Mouse (Mus musculus) ES-E14 (cell line): ENCODE data around the gene Cep63. TPM values are rescaled to one million over a fixed set of nuclear protein-coding genes. Genes with fewer than 3 reads are reported as not detected.

Experiments
- DNase-seq: peaks from one replicate; pipeline ENCODE4 v3.0.0-alpha.2; 2013; ENCODE audit warnings: low read depth, low spot score
- H3K27ac ChIP-seq: 2 replicates; pipeline ENCODE4 v1.5.1; 2012; ENCODE audit warnings: low read depth, mild to moderate bottlenecking, low read length, moderate library complexity, mixed read lengths; ENCODE audit not compliant: poor library complexity, insufficient read depth, severe bottlenecking
- H3K36me3 ChIP-seq: 2 replicates; pipeline ENCODE4 v1.6.1; 2012; ENCODE audit warnings: mild to moderate bottlenecking, low read length, moderate library complexity, mixed read lengths; ENCODE audit not compliant: control insufficient read depth, poor library complexity, insufficient read depth, severe bottlenecking
- H3K4me1 ChIP-seq, 2 experiments: fragments of 150-350 bp in 1 of 2; sonication (generic) in 1 of 2; 2 replicates each; pipeline ENCODE4 v1.6.1; 2012; ENCODE audit warnings: low read length in 2 of 2, mild to moderate bottlenecking in 1 of 2, mixed read lengths in 1 of 2; ENCODE audit not compliant: control insufficient read depth in 2 of 2, insufficient read depth in 2 of 2, poor library complexity in 1 of 2
- H3K4me3 ChIP-seq, 2 experiments: fragments of 150-350 bp in 1 of 2; sonication (generic) in 1 of 2; 2 replicates each; pipeline ENCODE4 v1.5.1; 2012; ENCODE audit warnings: low read length in 2 of 2, low read depth in 1 of 2, mild to moderate bottlenecking in 1 of 2, mixed read lengths in 1 of 2; ENCODE audit not compliant: insufficient read depth in 1 of 2, poor library complexity in 1 of 2, severe bottlenecking in 1 of 2
- H3K9ac ChIP-seq: 2 replicates; pipeline ENCODE4 v1.6.1; 2012; ENCODE audit warnings: low read depth, mild to moderate bottlenecking, low read length, mixed read lengths; ENCODE audit not compliant: poor library complexity, insufficient read depth, severe bottlenecking
- H3K9me3 ChIP-seq: fragments of 150-350 bp; sonication (generic); 2 replicates; pipeline ENCODE4 v1.6.1; 2012; ENCODE audit warnings: low read depth, mild to moderate bottlenecking, low read length; ENCODE audit not compliant: control insufficient read depth, insufficient read depth
- CHD2 ChIP-seq: IDR thresholded peaks from 2 replicates; pipeline ENCODE4 v1.6.1; 2014; ENCODE audit warnings: mild to moderate bottlenecking, low read depth, low read length, inconsistent platforms
- HCFC1 ChIP-seq: IDR thresholded peaks from 2 replicates; pipeline ENCODE4 v1.6.1; 2012; ENCODE audit warnings: low read length, inconsistent platforms, borderline replicate concordance; ENCODE audit not compliant: insufficient read depth
- MAFK ChIP-seq: IDR thresholded peaks from 2 replicates; pipeline ENCODE4 v1.6.1; 2014; ENCODE audit warnings: mild to moderate bottlenecking, low read depth, low read length, inconsistent platforms; ENCODE audit not compliant: insufficient read depth
- ZC3H11A ChIP-seq: IDR thresholded peaks from 2 replicates; pipeline ENCODE4 v1.6.1; 2012; ENCODE audit warnings: low read depth, mild to moderate bottlenecking, inconsistent platforms, low read length, borderline replicate concordance
- ZNF384 ChIP-seq: IDR thresholded peaks from 2 replicates; pipeline ENCODE4 v1.6.1; 2012; ENCODE audit warnings: low read depth, low read length, inconsistent platforms
- in situ Hi-C, 2 experiments: fragments of 600-800 bp; cut with MboI; formaldehyde crosslinking; loops; one replicate each; pipeline ENCODE4 v1.15.1; 2025; ENCODE audit warnings: low sequenced_read_pairs in 2 of 2, inconsistent platforms in 1 of 2; ENCODE audit not compliant: unreplicated experiment in 2 of 2
- total RNA-seq: library from RNA; depleted of rRNA; stranded (reverse); fragments of 300-350 nt; gene quantifications from 2 replicates; pipeline ENCODE4 v1.2.3, GENCODE M21; 2012

Gene Cep63
- total RNA-seq, 1 experiment = 26.1 TPM

DNA sequence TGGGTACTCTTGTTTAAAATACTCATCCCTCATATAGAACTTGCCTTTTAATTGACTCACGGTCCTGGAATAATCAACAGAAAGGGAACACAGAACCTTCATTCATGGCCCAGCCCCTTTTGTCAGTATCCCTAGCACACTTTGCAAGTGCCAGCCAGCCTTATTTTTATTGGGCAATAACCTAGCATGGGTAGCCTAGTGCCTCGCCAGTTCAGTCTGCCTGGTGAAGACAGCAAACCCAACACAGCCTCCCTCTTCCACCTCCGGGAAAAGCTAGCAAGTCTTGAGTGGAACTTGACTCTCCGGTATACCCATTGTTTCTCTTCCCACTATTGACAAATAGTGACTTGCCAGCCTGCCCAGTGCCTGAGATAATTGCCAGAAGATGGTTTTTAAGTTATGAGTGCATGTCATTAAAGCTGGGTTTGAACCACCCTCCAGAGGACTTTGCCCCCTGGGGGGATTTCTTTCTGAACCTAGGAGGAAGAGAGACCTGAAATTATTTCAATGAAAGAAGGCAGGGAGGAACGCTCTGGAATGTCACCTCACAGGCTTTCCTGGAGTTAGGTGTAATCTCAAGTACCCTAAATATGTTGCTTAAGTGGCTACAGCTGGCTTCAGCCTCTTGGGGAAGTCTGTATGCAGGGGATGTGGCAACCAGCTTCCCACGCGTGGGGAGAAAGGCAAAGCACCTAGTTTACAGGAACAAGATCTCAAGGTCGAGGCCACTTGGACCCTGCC lies 30.2 kb upstream of the Cep63 start:
- no peak overlapping the region for H3K27ac ChIP-seq
- no peak for DNase-seq
- no peaks in the 10 kb centered on the region for H3K36me3 ChIP-seq
- TF ChIP-seq ZC3H11A = no peak
- no peak for TF ChIP-seq CHD2
- TF ChIP-seq HCFC1 = no peak
- TF ChIP-seq MAFK = no peak
- TF ChIP-seq ZNF384 = no peak
- H3K9ac ChIP-seq = no peak overlapping the region
- no peak overlapping the region for H3K4me3 ChIP-seq
- no peaks in the 10 kb centered on the region for H3K4me1 ChIP-seq
- no peaks in the 10 kb centered on the region for H3K9me3 ChIP-seq
- in situ Hi-C loops = no loop called here

DNA sequence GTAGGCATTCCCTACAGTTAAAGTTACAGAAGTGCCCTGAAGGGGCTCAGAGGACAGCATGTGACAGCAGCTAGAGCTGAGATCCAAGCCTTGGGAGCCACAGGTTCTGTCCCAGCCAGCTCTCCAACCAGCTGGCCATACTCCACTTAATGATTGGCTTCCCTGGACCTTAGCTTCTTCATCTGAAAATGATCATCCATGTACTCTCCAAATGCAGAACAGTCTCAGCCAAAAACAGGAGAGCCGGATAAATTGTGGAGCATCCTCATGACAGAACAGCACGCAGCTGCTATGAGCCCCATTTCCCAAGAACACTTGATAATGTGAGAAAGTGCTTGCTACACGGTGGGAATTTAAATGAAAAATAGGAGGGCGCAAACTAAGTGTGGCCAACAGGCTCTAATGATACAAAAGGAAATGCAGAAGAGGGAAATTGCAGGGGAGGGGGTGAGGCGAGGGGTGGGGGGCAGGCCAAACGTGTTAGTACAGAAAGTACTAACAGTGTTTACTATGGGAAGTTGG lies 24.9 kb upstream of the Cep63 start:
- DNase-seq = no peak
- H3K9me3 ChIP-seq = no peaks in the 10 kb centered on the region
- H3K4me3 ChIP-seq = no peak overlapping the region
- TF ChIP-seq ZC3H11A (no peak), CHD2 (no peak), ZNF384 (no peak), MAFK (no peak), HCFC1 (no peak)
- H3K4me1 ChIP-seq = no peaks in the 10 kb centered on the region
- H3K9ac ChIP-seq = no peak overlapping the region
- in situ Hi-C loops = no loop called here
- no peaks in the 10 kb centered on the region for H3K36me3 ChIP-seq
- no peak overlapping the region for H3K27ac ChIP-seq

DNA sequence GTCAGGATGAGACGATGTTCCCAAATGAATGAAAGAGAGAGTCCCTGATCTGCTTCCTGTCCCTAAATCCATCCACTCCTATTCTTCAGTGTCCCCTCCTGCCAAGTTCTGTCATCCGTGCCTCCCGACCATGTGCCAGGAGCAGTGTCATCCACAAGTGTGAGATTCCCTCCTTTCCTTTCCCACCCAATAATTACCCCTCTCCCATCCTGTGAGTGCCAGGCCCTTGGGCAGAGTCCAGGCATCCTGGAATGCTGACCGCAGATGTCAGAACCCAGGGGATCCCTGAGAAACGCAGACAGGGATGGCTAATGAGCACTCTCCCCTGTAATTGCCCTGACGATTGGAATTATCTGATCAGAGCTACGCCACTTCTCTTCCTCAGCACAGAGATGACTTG lies 24.3 kb upstream of the Cep63 start:
- Histone ChIP-seq H3K9me3 (no peaks in the 10 kb centered on the region), H3K4me1 (no peaks in the 10 kb centered on the region), H3K4me3 (no peak overlapping the region), H3K27ac (no peak overlapping the region), H3K36me3 (no peaks in the 10 kb centered on the region), H3K9ac (no peak overlapping the region)
- no peak for TF ChIP-seq ZNF384
- no peak for TF ChIP-seq MAFK
- TF ChIP-seq HCFC1 = no peak
- no peak for TF ChIP-seq CHD2
- DNase-seq = no peak
- in situ Hi-C loops = no loop called here

DNA sequence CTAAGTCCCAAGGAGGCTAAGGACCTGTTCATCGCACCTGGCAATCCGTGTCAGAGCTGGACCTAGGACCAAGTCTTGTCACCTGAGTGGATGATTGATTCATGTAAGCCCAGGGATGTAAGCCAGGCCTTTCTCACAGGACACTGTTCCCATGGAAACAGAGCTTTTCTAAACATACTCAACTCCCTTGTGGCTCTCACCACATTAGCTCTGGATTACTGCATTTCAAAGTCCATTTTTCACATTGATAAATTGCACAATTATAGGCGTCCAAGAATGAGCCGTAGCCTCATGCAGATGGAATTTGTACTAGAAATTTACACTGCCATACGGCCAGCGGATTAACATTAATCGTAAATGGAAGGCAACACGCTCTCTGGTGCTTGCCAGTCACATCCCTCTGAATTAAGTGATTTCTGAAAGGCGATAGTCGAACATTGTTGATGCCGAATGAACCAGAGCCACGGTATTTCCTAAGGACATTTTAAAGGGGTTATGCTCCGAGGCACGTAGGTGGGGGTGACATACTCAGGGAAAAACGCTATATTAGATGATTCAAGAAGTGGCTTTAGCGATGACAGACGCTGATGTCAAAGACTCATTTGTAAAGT lies 23.7 kb upstream of the Cep63 start:
- no peak for TF ChIP-seq MAFK
- Histone ChIP-seq H3K4me3 (no peak overlapping the region), H3K9me3 (no peaks in the 10 kb centered on the region), H3K4me1 (no peaks in the 10 kb centered on the region), H3K9ac (no peak overlapping the region), H3K36me3 (no peaks in the 10 kb centered on the region), H3K27ac (no peak overlapping the region)
- in situ Hi-C loops = no loop called here
- no peak for DNase-seq

DNA sequence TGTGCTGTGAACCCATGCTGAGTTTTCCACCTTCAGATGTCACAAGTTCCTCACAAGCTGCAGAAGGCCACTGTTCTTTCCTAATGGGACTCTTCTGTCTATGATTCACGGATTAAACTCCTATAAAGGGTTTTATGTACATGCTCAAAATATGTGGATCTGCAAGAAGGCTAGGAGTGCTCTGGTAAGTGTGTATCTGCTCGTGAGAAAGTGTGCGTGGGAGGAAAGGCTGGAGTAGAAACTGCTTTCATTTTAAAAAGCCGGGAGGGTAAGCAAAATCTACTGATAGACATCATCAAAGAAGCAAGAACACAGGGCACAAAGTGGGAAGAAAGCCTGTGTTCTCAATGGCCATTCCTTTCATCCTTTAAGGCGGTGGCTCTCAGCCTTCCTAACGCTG lies 20.7 kb upstream of the Cep63 start:
- H3K9ac ChIP-seq = no peak overlapping the region
- no peak for DNase-seq
- no peak overlapping the region for H3K4me3 ChIP-seq
- in situ Hi-C loops = no loop called here
- TF ChIP-seq MAFK (no peak), CHD2 (no peak), ZC3H11A (no peak), ZNF384 (no peak), HCFC1 (no peak)
- H3K36me3 ChIP-seq = no peaks in the 10 kb centered on the region
- no peak overlapping the region for H3K27ac ChIP-seq
- H3K4me1 ChIP-seq = no peaks in the 10 kb centered on the region
- H3K9me3 ChIP-seq = no peaks in the 10 kb centered on the region
